Mouse (Mus musculus) B cell, adult 62 days (primary cell): ENCODE data around the gene Plekhd1. TPM values are rescaled to one million over a fixed set of nuclear protein-coding genes. Genes with fewer than 3 reads are reported as not detected.

Experiments used
- total RNA-seq: library from RNA; stranded (reverse); gene quantifications from 4 replicates; pipeline ENCODE4 v1.2.4, GENCODE M21; 2023

The Plekhd1 gene
- total RNA-seq = not detected in 4 replicates

DNA sequence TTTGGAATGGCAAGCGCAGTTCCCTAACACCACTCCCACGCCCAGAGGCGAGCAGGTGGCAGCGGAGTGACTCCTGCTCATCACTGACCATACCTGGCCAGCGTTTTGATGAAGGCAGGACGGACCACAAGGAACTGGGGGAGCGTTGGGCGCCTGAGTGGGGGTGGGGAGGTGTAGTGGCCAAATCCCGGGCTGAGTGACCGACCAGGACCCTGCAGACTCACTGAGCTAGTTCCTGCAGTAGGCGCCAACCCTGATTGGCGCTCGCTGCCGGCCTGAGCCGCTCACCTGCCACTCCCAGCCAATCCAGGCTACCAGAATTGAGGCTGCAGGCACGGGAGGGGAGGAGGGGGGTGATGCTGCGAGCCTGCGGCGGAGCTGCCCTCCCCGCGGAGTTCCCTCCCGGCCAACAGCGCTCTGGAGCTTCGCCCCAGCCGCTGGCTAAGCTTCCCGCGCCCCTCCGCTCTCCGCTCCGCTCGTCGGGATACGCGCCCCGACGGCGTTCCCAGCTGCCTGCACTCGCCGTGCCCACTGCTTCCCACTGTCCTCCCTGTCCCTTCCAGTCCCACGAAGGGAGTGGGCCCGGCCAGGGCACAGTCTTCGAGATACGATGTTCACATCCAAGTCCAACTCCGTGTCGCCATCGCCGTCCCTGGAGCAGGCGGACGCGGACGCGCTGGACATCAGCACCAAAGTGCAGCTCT lies at the start of gene Plekhd1:
TSS of gene Plekhd1 (plus strand) at position 323 of the 704 bp plus-strand sequence.

DNA sequence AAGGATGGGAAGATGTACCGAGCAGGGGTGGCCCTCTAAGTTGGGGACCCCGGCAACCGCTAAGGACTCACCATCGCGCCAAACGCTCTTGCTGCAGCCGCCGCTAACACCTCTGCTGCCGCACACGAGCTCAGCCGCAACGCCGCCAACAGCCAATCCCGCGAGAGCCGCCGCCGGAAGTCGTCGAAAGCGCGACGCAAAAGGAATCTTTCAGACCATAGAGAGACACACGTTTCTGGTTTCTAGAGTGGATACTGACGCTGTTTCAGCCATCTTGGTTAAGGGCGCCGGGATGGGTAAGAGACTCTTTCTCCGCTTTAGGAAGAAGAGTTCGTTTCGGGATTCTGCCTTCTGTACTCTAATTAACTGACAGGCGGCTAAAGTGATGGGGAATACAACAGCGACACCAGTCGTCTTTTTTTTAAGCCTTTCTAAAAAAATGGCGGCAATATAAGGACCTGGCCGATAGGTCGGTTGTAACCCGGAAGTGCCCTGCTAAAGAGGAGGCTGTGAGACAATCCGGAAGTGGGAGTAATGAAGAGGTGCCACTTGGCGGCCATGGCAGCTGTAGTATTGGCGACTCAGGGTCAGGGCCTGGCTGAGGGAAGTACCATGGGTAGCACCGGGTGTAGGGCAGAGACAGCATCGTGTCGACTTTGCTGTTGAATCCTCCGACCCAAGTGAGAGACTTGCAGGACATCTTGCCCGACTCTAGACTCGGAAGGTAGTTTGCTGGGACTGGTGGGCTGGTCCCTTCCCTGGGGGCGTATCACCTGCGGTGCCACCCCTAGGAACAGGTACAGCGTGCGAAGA lies 48.5 kb upstream of the Plekhd1 start, which contains the start of the genes Slc39a9 and Erh:
TSS of gene Slc39a9 (plus strand) at position 191 of the 813 bp plus-strand sequence.
TSS of gene Erh (minus strand) at position 649 of the 813 bp plus-strand sequence.

DNA sequence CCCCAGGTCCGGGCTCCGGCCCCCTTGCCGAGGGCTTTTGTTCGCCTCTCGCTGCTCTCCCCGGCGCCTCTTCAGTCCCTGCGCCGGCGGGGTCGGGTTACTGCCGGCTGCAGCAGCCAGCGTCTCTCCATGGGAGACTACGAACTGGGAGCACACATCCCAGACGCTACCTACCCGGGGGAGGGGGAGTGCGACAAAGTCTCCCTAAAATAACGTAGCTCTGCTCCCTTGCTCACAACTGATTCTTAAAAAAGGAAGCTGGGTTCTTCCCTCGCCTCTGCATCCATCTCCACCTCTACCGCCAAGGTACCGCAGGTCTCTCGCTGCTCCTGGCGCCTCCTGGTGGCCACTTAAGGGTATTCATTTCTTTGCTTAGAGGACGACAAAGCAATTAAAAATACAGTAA lies 68.0 kb downstream of the Plekhd1 start, which contains the start of gene Ccdc177:
TSS of gene Ccdc177 (minus strand) at position 292 of the 406 bp plus-strand sequence.

Other genes with a start within 250 kb of the Plekhd1 start
- gene Exd2, start 229.5 kb upstream of the Plekhd1 start, total RNA-seq = 34.9 to 40.9 TPM (median 37.4 TPM) in 4 replicates
- gene Galnt16, start 174.3 kb upstream of the Plekhd1 start, total RNA-seq = not detected in 4 replicates
- 29.7 to 32.6 TPM (median 32.3 TPM) in 4 replicates for gene Slc39a9, start 48.7 kb upstream of the Plekhd1 start, total RNA-seq
- gene Erh, start 48.2 kb upstream of the Plekhd1 start, total RNA-seq = 67.7 to 77.3 TPM (median 69.9 TPM) in 4 replicates
- gene Ccdc177, start 68.1 kb downstream of the Plekhd1 start, total RNA-seq = not detected in 4 replicates
- 110 to 127 TPM (median 122 TPM) in 4 replicates for gene Susd6, start 97.9 kb downstream of the Plekhd1 start, total RNA-seq